Mouse (Mus musculus) R1 (cell line): ENCODE measurements around the gene Btnl9.
"Not testable (repeated sequence)": the region's sequence is repeated elsewhere in the genome, so short reads cannot be mapped to it uniquely, and the experiment has no call there.

Experiments used
- DNase-seq: peaks from one replicate; pipeline ENCODE4 v3.0.0-alpha.2; 2018; ENCODE audit warnings: low read depth, low spot score

Gene Btnl9

GRCm38 (mm10) chr11:49176047-49176779 lies 10.7 kb downstream of the Btnl9 start:
- not testable (repeated sequence) for DNase-seq

DNA sequence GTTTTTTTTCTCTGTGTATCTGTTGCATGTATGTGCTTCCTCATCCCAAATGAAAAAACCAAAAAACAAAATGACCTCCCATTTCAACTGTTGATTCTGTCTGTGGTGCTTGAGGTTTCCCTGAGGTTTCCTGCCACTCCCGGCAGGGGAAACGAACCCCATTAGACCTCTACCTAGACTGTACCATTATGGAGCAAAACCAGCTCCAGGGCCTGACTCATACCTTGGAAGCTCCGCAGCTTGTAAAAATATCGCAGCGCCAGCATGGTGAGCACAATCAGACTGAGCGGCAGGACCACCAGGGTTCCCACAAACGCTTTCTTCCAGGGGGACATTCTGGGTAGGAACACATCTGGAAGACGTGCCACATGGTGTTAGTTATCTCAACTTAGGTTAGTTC lies 11.6 kb downstream of the Btnl9 start:
- no peak for DNase-seq

GRCm38 (mm10) chr11:49170576-49170975 lies 16.4 kb downstream of the Btnl9 start:
- DNase-seq = no peak

DNA sequence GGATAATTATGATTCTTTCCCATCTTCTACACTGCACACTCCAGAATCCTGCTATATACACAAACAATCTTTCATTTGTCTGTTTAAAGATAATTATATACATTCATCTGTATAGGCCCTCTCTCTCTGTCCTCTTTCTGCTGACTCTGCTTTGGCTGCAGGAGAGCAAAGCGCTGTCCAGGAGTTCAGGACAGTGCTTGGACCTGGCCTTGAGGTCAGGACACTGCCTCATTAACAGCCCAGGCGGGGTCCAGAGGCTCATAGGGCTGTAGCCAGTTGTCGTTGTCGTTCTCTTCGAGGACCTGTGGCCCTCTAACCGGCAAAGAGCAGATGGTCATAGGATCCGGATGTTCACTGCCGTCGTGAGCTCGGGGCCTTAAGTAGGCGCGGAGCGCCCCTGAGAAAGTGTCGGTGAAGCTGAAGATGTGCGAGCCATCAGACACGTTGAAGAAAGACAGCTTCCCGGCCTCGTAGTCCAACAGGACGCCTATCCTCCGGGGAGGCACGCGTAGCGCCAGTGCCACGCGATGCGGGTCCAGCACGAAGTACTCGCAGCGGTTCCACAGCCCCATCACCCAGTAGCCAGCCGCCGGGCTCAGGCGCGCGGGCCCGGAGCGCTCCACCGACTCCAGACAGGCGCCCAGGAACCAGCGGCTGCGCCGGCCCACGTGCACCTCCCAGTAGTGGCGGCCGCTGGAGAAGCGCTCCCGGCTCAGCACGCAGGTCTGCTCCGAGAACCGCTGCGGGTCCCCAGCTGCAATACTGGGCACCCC lies 17.9 kb downstream of the Btnl9 start:
- peak; percentile 40 for DNase-seq

DNA sequence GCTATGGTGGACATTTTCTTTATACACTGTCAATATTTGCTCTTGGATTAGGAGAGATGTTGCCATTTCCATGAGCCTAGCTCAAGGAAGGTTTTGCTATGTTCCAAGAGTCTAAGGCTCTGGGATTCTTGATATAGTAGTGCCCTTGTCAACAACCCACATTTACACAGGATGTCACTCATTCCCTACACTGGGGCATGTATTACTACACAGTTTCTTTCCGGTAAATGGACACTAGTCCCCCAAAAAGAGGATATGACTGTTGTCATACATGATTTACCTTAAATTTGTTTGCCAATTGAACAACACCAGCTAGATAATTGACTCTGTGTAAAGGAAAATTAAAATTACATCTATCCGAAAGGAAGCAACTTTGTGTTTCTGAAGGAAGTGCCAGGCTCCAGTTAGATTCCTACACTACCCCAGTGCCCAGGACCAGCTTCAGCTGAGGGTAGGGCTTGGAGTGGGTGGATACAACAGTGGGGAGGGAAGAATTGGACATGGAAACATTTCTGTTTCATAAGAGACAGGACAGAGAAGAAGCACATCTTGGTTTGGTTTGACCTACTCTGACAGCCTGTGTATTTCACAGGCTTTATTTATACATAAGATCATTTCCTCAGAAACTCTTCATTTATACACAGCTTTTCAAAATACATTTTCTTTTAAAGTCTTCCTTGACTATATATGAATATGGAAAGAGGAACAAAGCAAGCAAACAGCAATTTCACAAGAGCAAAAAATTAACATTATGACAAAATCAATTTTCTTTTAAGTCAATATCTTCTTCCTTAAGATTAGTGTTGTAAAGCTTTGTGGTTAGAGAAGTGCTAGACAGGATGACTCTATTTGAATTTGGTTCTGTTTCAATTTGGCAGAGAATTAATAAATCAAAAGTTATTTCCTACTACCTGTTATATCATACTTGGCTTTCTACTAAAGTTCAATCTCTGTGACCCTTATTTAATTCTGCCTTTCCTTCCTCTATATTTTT lies 29.8 kb downstream of the Btnl9 start:
- DNase-seq = no peak

DNA sequence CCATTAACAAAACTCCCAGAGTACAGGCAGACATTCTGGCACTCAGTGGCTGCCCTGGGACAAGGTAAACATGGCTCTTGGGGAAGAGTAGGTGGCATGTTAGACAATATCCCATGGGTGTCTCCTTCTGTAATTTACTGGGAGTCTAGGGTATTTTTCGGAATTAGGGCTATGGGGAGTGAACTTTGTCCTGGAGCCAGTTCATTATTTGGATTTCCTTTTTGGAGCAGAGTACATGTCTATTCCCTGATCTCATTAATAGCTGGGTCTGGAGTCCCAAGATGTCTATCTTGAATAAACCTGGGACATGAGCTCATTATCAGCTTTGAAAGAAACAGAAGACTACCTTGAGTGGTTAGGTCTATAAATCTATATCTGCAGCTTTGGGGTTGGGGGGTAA lies 32.9 kb downstream of the Btnl9 start, which contains the start of gene Olfr1394:
TSS of gene Olfr1394 (plus strand) at position 301 of the 400 bp plus-strand sequence.
- no peak for DNase-seq

GRCm38 (mm10) chr11:49141974-49142373 lies 45.0 kb downstream of the Btnl9 start, which contains the start of gene Olfr1395:
Gene Olfr1395, plus strand, starts transcription at chr11:49142274.
- no peak for DNase-seq

GRCm38 (mm10) chr11:49124169-49124568 lies 62.8 kb downstream of the Btnl9 start:
- DNase-seq = peak; percentile 43

DNA sequence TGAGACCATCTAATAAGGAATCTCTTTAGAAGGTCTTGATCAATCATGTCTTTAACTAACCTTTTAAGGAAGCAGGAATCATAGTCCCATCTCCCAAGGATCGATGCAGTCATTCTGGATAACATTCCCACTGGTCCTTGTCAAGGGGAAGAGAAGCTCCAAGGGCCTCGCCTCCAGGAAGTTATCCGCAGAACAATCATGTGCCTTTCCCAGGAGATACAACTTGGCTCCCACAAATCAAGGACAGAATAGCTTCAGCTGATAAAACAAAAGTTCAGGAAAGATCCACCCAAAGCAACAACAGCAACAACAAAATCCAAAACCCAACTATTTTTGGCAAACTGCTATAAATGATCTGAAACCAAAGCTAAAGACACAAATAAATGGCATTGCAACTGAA lies 67.3 kb downstream of the Btnl9 start:
- no peak for DNase-seq
